Mouse (Mus musculus) erythroblast, embryonic 14.5 days (primary cell): ENCODE data around the gene Slc2a2.

ENCODE experiments used
- GATA1 ChIP-seq: IDR thresholded peaks from 2 replicates; pipeline ENCODE4 v1.6.1; 2012; ENCODE audit warnings: low read length, inconsistent platforms, mixed read lengths
- TAL1 ChIP-seq: IDR thresholded peaks from 3 replicates; pipeline ENCODE4 v1.6.1; 2012; ENCODE audit warnings: low read length, inconsistent platforms, mixed read lengths

DNA sequence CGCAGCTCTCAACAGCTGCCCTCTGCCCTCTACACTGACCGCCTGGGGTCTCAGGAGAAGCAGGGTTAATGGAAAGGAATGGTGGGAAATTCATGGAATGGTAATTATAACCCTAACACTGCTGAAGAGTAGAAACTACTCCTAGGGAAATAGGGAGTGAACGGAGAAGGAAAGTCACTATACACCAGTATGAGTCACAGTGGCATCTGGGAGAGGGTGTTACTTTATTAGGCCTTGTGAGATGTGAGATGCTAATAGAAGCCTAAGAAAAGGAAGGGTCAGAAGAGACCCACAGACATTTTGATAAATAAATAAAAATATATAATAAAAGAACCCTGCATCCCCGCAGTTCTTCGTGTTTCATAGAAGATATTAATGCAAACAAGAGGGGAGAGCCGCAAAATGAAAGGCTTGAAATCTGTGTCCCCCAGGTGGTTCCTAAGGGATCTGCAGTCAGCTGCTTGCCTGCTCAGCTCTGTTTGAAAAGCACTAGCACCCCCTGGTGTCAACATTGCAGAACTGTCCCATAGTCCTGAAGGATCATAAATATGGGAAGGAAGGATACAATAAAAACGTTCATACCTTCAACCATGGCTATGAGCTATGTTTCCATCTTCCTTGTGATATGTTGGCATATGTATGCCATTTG lies 48.3 kb downstream of the Slc2a2 start:
- TF ChIP-seq GATA1 (no peak), TAL1 (no peak)
